9 mouse cellular contexts compared by ENCODE assay signal in genomic region chr19:56908472-56909270, GRCm38 (mm10). TPM values are rescaled to one million over a fixed set of nuclear protein-coding genes. Genes with fewer than 3 reads are reported as not detected.
A peak's percentile ranks its signal among the peaks of the same experiment; 100 is the strongest.
DNase-seq lines count a peak whose midpoint lies in the region; ATAC-seq and TF ChIP-seq lines count a peak whose summit lies in the region.
"Had no signal": no experiment of that assay in that cellular context is flagged by ENCODE, and none has a peak within 500 bp of the region (broad histone marks: within the 10 kb centered on the region; RNA-seq: fewer than 3 reads in every experiment).

No protein-coding gene starts in this region.

- peaks cover 20% of the 10 kb centered on the region; the same call in 1 of the 2 replicates for H3K27me3 ChIP-seq in G1E (ENCODE audit: insufficient read depth, low read length)
- H3K27me3 ChIP-seq in embryonic facial prominence, embryonic 14.5 days (replicated peaks; ENCODE audit: control insufficient read depth, insufficient read depth, low read length), result no peaks in the 10 kb centered on the region
- no peaks in the 10 kb centered on the region for H3K27me3 ChIP-seq in liver, postnatal 0 days (ENCODE audit: insufficient read depth, low read length)

- H3K4me2 ChIP-seq in embryonic facial prominence, embryonic 14.5 days (ENCODE audit: low read depth, low read length), result no peak overlapping the region
- no peak overlapping the region for H3K4me2 ChIP-seq in liver, postnatal 0 days (ENCODE audit: low read depth, low read length)

- no peaks in the 10 kb centered on the region for H3K4me1 ChIP-seq in G1E (ENCODE audit: insufficient read depth, low read depth, low read length)
- peaks cover 8% of the 10 kb centered on the region for H3K4me1 ChIP-seq in embryonic facial prominence, embryonic 14.5 days (ENCODE audit: control insufficient read depth, insufficient read depth, low read length)
- no peaks in the 10 kb centered on the region for H3K4me1 ChIP-seq in liver, postnatal 0 days (ENCODE audit: insufficient read depth)

- peak; percentile 40 for ATAC-seq in G1E (ENCODE audit: extremely low read depth, insufficient number of reproducible peaks, low FRiP score, poor library complexity, severe bottlenecking)
- peak; percentile 22; the same call in 1 of the 2 replicates for ATAC-seq in embryonic facial prominence, embryonic 14.5 days (ENCODE audit: low read depth)
- ATAC-seq in liver, postnatal 0 days, result 0 out of 2 replicates have a peak, but pooled peaks have one; percentile 13

- no peak overlapping the region for H3K27ac ChIP-seq in embryonic facial prominence, embryonic 14.5 days (replicated peaks; ENCODE audit: low read depth, low read length)
- no peak overlapping the region for H3K27ac ChIP-seq in liver, postnatal 0 days (ENCODE audit: low read depth)

- TF ChIP-seq CTCF in G1E (IDR thresholded peaks at IDR 0.05; ENCODE audit: low read depth, low read length), result peak; percentile 51
- peak; percentile 83 for TF ChIP-seq CTCF in liver, postnatal 0 days (IDR thresholded peaks at IDR 0.05; ENCODE audit: low read depth)

- intact Hi-C loops in gastrocnemius, postnatal 14 days (cut with DNase I; ENCODE audit: low total_unique reads), result no loop called here

- DNase-seq in gastrocnemius, postnatal 14 days, result peak; percentile 37
- no peak for DNase-seq in gastrocnemius, adult 8-10 months (ENCODE audit: low spot score in 2 of 2)
- peak; percentile 27 for DNase-seq in G1E (ENCODE audit: low spot score)
- DNase-seq in embryonic facial prominence, embryonic 14.5 days (ENCODE audit: low spot score), result peak; percentile 75
- DNase-seq in kidney, adult 9 months, result peak; percentile 63
- peak; percentile 57 for DNase-seq in liver, postnatal 0 days
- peak; percentile 34 for DNase-seq in right cerebral cortex, adult 18-20 months
- no peak for DNase-seq in natural killer cell, adult 2 months (ENCODE audit: low spot score in 2 of 2)

- no peaks in the 10 kb centered on the region for H3K9me3 ChIP-seq in G1E (replicated peaks)
- H3K9me3 ChIP-seq in embryonic facial prominence, embryonic 14.5 days (ENCODE audit: control insufficient read depth, low read length), result no peaks in the 10 kb centered on the region
- no peaks in the 10 kb centered on the region for H3K9me3 ChIP-seq in liver, postnatal 0 days (ENCODE audit: low read length)

- TF ChIP-seq EP300 in liver, postnatal 0 days (IDR thresholded peaks at IDR 0.05; ENCODE audit: low read depth), result no peak

- WGBS in embryonic facial prominence, embryonic 14.5 days, result 73% methylated on average over 14 of the region's 17 CpGs
- 64% methylated on average over 17 of the region's 17 CpGs for WGBS in liver, postnatal 0 days (ENCODE audit: insufficient replicate concordance)

- no peak overlapping the region for H3K4me3 ChIP-seq in G1E (ENCODE audit: low read depth, low read length)
- H3K4me3 ChIP-seq in embryonic facial prominence, embryonic 14.5 days (ENCODE audit: low read depth, low read length), result no peak overlapping the region
- no peak overlapping the region for H3K4me3 ChIP-seq in liver, postnatal 0 days (ENCODE audit: low read depth, low read length)

- H3K36me3 ChIP-seq in G1E (replicated peaks), result no peaks in the 10 kb centered on the region
- H3K36me3 ChIP-seq in embryonic facial prominence, embryonic 14.5 days (ENCODE audit: control insufficient read depth, insufficient read depth, low read length), result no peaks in the 10 kb centered on the region
- H3K36me3 ChIP-seq in liver, postnatal 0 days (replicated peaks; ENCODE audit: insufficient read depth, low read length), result no peaks in the 10 kb centered on the region

- H3K9ac ChIP-seq in embryonic facial prominence, embryonic 14.5 days (ENCODE audit: low read depth, low read length), result no peak overlapping the region
- H3K9ac ChIP-seq in liver, postnatal 0 days (replicated peaks), result no peak overlapping the region

RNA-seq across cellular contexts. Expression of gene Vwa2, which starts 34.6 kb away (rescaled TPM):
- total RNA-seq in gastrocnemius, postnatal 14 days (2021), result not detected
- not detected for total RNA-seq in gastrocnemius, adult 8-10 months (2022)
- total RNA-seq in G1E (2014; fragmentation: Nextera tagmentation), result not detected in 2 replicates
- total RNA-seq in G1E (2017), result not detected in 2 replicates
- not detected in 2 replicates for polyA plus RNA-seq in G1E (2012)
- polyA plus RNA-seq in embryonic facial prominence, embryonic 14.5 days (2014; fragmentation: Nextera tagmentation; extraction: Ambion mirVana), result 4.7 and 5.0 TPM in 2 replicates
- polyA plus RNA-seq in liver, postnatal 0 days (2015; fragmentation: Nextera tagmentation; extraction: Ambion mirVana), result not detected in 2 replicates
- total RNA-seq: left cerebral cortex, postnatal 36 days had no signal

Comparison
In these comparisons a context has a peak if more than half of its experiments do, and no peak if none do; other contexts are left out.
1. DNase-seq: peak in gastrocnemius, postnatal 14 days (single experiment), G1E (single experiment), embryonic facial prominence, embryonic 14.5 days (single experiment), kidney, adult 9 months (single experiment), liver, postnatal 0 days (single experiment) and right cerebral cortex, adult 18-20 months (single experiment); none in gastrocnemius, adult 8-10 months (0 of 2) and natural killer cell, adult 2 months (0 of 2).
2. Peak in every context shown above with its lines, with median percentiles within 50 percentile points of each other: ATAC-seq.